Mouse (Mus musculus) cerebellum, postnatal 25 days (tissue): ENCODE results near the gene Stac.
A peak's percentile ranks its signal among the peaks of the same experiment; 100 is the strongest.

Experiments
- DNase-seq, 2 experiments: peaks; one replicate each; pipeline ENCODE4 v3.0.0; 2021; ENCODE audit warnings: mixed read lengths in 2 of 2

Gene Stac

GRCm38 (mm10) chr9:111587527-111587926, 102.6 kb downstream of the Stac start:
- no peak for DNase-seq

GRCm38 (mm10) chr9:111578784-111579183, 111.4 kb downstream of the Stac start:
- no peak for DNase-seq

- no peak for DNase-seq
These were observed 112.7 kb downstream of the Stac start for GRCm38 (mm10) chr9:111577453-111577852.

GRCm38 (mm10) chr9:111575889-111576288, 114.3 kb downstream of the Stac start:
- no peak for DNase-seq

GRCm38 (mm10) chr9:111573836-111574235, 116.3 kb downstream of the Stac start:
- peak; percentile 78 to 84 for DNase-seq

GRCm38 (mm10) chr9:111571619-111572018, 118.5 kb downstream of the Stac start:
- no peak for DNase-seq

- DNase-seq, result no peak
These were observed 126.0 kb downstream of the Stac start for GRCm38 (mm10) chr9:111564176-111564575.

GRCm38 (mm10) chr9:111563226-111563625, 126.9 kb downstream of the Stac start:
- no peak for DNase-seq

GRCm38 (mm10) chr9:111562217-111562988, 127.7 kb downstream of the Stac start:
- no peak for DNase-seq

- DNase-seq, result no peak
These were observed 133.4 kb downstream of the Stac start for GRCm38 (mm10) chr9:111556699-111557098.

GRCm38 (mm10) chr9:111552865-111553264, 137.3 kb downstream of the Stac start:
- no peak for DNase-seq

GRCm38 (mm10) chr9:111551461-111552190, 138.5 kb downstream of the Stac start:
- DNase-seq, result peak; percentile 19 to 37

GRCm38 (mm10) chr9:111550963-111551321, 139.2 kb downstream of the Stac start:
- DNase-seq, result no peak

- peak in 1 of 2 experiments; percentile 8 for DNase-seq
These were observed 139.7 kb downstream of the Stac start for GRCm38 (mm10) chr9:111550281-111550962.

GRCm38 (mm10) chr9:111542663-111543062, 147.5 kb downstream of the Stac start:
- no peak for DNase-seq

- DNase-seq, result no peak
These were observed 154.6 kb downstream of the Stac start for GRCm38 (mm10) chr9:111535445-111536064.

- no peak for DNase-seq
These were observed 155.3 kb downstream of the Stac start for GRCm38 (mm10) chr9:111534744-111535423.

- DNase-seq, result no peak
These were observed 166.3 kb downstream of the Stac start for GRCm38 (mm10) chr9:111523871-111524270.

- DNase-seq, result no peak
These were observed 167.0 kb downstream of the Stac start for GRCm38 (mm10) chr9:111523111-111523510.

- DNase-seq, result no peak
These were observed 167.9 kb downstream of the Stac start for GRCm38 (mm10) chr9:111522226-111522625.

GRCm38 (mm10) chr9:111515536-111515935, 174.6 kb downstream of the Stac start:
- no peak for DNase-seq
